Mouse (Mus musculus): ENCODE measurements around the gene Hs2st1. TPM values are rescaled to one million over a fixed set of nuclear protein-coding genes. Genes with fewer than 3 reads are reported as not detected.
A peak's percentile ranks its signal among the peaks of the same experiment; 100 is the strongest.

The Hs2st1 gene
- total RNA-seq, 1 experiment from 2014 or later, result 5.1 TPM

DNA sequence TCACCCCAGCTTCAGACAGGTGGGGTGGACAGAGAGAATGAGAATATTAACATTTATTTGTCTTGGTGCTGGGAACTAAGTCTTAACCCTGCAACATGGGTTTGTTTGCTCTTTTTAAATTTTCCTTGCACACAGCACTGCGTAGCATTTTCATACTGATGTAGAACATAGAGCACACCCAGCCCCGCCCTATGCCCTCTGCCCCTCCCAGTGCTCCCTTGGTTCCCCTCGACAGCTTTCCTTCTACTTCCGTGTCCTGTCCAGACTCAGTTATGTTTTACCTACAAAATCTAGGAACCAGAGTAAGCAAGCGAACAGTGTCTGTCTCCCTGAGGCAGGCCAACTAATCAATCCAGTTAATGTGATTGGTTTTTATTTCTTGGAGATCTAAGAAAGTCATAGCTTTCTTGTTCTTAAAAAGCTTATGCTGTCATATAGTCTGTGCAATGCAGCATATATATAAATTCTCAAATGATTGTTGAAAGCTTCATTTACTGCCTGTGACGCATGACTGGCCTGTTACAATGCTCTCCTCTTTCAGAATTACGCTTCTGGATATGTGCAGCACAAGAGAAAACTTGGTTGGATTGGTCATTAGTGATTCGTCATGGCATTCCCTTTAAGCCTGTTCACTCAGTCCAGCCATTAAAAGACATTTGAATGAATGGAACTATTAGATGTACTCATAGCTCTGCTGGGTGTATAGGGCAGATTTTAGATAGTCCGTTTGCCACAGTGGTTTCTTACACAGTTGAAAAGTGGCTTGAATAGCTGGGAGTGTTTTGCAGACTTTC is 23.2 kb upstream of the Hs2st1 start:
- ATAC-seq (replicated peaks; ENCODE audit: insufficient number of reproducible peaks, low FRiP score, low TSS enrichment, poor library complexity, severe bottlenecking), result no peak

DNA sequence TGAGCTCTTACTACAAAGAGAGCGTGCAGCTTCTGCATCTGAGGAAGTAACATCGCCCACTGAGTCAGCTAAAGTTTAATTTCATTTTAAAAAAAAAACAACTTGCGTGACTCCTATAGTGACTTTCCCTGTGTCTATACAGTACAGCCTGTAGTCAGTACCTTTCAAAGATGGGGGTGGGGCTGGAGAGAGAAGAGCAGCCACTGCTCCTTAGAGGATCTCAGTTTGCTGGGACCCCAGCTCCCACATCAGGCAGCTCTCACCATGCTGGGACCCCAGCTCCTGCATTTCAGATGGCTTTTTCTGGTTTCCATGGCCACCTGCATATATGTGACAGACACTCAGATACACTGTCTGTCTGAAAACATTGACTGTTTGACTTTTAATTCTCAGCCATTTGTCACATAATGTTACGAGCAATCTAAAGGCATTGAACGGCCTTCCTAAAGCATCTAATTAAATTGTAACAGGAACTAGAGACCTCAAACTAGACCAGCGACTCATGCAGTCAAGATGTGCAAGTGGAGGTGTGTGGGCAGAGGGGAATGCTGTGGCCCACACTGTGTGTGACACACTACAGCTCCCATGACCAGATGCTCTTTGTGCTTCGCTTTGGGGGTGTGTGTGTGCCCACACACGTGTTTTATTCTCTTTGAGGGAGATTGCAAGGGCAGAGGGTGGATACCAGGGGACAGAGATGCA is 19.4 kb upstream of the Hs2st1 start:
- ATAC-seq (replicated peaks; ENCODE audit: insufficient number of reproducible peaks, low FRiP score, low TSS enrichment, poor library complexity, severe bottlenecking), result no peak

DNA sequence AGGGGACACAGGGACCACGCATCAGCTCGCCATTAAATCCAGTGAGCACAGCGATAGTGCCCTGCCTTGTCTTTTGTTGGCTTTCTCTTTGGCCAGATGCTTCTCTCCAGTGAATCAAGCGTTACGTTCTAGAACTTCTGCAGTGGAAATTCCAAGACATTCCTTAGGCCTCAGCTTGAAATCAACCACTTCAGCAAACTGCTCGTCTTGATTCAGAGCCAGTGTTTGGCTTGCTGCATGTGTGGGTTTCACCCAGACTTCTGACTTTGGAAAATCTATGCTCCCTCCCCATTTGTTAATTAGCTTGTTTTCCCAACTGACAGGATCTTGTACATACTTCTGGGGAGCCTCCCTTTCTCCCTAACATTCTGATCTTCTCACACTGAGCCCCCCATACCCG is 16.8 kb upstream of the Hs2st1 start:
- no peak for ATAC-seq (replicated peaks; ENCODE audit: insufficient number of reproducible peaks, low FRiP score, low TSS enrichment, poor library complexity, severe bottlenecking)

DNA sequence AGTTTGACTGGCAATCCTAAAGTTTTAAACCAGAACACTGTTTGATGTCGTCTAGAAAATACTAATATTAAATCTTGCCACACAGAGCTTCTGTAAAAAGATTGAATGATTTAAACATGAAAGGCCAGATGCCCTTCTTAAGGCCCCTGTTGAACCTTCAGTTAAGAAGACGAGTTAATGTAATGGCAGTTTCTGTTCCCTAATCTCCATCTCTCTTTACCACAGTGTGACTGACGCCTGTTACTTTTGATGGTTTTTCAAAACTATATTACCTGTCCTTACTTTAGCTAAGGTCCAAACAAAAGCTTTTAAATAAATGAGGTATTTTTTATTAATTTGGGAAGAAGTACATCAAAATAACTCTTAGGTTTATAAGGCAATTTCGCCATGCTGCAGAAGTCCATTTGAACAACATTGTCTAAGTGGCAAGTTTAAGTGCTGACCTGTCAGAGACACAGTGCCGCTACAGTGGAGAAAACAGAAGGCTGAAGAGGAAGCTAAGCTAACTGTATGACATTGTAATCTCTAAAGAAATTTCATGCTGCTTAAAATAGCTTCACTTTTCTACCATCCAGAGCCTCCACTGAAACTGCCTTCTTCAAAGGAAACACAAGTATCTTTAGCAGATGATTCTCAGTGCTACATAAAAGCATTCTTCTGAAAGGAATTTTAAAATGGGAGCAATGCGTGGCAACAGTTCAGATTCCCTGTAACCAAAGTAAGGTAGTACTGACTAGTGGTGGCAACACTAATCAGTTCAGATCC is 15.0 kb upstream of the Hs2st1 start:
- peak; percentile 27; the same call in 1 of the 2 replicates for ATAC-seq (replicated peaks; ENCODE audit: insufficient number of reproducible peaks, low FRiP score, low TSS enrichment, poor library complexity, severe bottlenecking)

DNA sequence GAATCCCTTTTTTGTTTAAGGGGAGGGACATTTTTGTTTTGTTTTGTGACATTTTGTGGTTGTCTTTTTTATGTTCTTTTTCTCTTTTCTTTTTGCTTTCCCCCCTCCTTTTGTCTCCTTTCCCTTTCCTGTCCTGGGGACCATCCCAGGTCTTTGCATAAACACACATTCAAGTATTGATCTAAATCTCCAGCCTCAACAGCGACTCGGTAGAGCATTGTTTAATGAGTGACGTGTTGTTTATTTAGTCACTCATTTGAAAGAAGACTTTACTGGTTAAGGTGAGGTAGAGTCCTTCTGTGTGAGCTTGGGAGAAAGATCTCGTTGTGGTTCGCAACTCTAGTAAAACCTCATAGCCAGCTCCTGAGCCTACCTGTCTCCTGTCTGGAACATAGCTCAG is 13.8 kb upstream of the Hs2st1 start:
- no peak for ATAC-seq (replicated peaks; ENCODE audit: insufficient number of reproducible peaks, low FRiP score, low TSS enrichment, poor library complexity, severe bottlenecking)

DNA sequence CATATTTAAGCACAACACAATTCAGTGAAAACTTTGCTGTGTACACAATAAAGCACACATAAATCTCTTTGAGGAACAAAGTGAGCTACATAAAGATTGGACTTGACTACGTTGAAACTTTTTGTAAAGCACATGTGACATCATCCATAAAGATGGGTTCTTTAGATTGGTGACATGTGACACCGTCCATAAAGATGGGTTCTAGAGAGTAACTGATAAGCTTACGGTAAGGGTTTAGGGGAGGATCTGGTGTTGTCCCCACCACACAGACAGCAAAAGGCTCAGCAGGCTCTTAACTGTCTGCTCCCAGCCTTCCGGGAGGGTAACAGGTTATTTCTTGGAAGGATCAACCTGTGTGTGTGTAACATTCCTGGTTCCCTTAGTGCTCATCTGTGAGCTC is 12.3 kb upstream of the Hs2st1 start:
- ATAC-seq (replicated peaks; ENCODE audit: insufficient number of reproducible peaks, low FRiP score, low TSS enrichment, poor library complexity, severe bottlenecking), result no peak

DNA sequence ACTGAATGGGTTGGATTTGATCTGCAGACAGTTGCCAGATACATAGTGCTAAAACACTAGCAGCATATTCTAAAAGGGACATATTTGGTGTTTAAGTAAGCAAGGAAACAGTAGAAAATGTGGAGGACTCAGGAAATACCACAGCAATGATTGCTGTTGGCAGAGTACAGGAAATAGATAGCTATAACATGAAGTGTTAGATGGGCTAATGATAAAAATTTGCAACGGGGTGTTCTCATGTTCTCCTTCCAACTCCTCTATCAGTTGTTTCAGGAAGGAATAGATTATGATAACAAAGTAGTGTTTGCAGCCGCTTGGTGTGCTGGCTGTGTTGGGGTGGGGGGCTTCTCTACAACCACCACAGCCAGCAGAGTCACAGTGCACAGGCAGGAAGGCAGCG is 11.9 kb upstream of the Hs2st1 start:
- no peak for ATAC-seq (replicated peaks; ENCODE audit: insufficient number of reproducible peaks, low FRiP score, low TSS enrichment, poor library complexity, severe bottlenecking)

DNA sequence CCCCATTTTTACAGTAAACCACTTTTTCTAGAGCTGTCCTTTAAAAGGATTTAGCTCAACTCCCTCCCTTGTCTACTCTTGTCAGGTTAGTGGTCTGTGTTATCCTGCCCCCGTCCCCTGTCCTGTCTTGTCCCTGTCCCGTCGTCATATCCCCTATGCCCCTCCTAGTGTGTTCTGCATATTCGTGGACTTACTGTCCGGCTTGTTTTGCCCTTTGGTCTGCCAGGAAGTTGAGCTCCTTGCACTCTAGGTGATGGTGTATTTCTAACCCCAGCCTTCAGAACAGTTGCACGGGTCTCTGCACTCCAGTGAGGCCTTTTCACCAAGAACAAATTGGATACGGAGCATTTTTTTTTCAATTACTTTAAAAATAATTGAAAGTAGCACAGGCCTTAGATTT is 10.3 kb upstream of the Hs2st1 start:
- no peak for ATAC-seq (replicated peaks; ENCODE audit: insufficient number of reproducible peaks, low FRiP score, low TSS enrichment, poor library complexity, severe bottlenecking)

DNA sequence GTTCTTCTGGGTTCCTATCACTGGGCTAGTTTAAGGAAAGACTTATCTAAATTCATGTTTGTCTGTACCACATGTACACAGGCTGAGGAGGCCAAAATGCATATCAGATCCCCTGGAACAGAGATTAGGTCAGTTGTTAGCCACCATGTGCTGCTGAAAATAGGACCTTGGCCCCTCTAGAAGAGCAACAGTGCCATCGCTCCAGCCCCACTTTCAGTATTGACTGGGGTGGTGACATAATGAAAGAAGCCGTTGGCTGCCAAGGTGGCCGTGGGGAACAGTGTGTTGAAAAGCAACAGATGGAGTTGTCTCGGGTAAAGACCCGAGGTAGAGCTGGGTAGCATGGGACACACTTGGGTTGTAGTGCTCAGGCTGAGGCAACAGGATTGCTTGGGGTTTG is 9.8 kb upstream of the Hs2st1 start:
- no peak for ATAC-seq (replicated peaks; ENCODE audit: insufficient number of reproducible peaks, low FRiP score, low TSS enrichment, poor library complexity, severe bottlenecking)

DNA sequence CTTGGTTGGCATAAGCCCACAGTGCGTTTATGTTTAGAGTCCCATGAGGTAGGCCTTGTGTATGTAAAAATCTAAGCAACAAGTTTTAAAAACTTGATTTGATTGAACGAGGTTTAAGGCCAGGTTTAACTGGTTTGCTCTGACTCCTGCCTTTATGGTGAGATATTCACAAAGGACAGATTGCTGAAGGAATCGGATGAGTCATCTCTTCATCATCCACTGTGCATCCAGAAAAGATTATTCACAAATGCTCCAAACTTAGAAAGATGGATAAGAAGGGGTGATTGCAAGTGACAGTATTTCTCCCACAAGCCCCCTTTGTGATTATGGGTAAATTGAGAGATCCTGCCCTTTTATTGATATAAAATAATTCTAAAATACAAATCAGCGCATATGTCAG is 8.9 kb upstream of the Hs2st1 start:
- no peak for ATAC-seq (replicated peaks; ENCODE audit: insufficient number of reproducible peaks, low FRiP score, low TSS enrichment, poor library complexity, severe bottlenecking)

DNA sequence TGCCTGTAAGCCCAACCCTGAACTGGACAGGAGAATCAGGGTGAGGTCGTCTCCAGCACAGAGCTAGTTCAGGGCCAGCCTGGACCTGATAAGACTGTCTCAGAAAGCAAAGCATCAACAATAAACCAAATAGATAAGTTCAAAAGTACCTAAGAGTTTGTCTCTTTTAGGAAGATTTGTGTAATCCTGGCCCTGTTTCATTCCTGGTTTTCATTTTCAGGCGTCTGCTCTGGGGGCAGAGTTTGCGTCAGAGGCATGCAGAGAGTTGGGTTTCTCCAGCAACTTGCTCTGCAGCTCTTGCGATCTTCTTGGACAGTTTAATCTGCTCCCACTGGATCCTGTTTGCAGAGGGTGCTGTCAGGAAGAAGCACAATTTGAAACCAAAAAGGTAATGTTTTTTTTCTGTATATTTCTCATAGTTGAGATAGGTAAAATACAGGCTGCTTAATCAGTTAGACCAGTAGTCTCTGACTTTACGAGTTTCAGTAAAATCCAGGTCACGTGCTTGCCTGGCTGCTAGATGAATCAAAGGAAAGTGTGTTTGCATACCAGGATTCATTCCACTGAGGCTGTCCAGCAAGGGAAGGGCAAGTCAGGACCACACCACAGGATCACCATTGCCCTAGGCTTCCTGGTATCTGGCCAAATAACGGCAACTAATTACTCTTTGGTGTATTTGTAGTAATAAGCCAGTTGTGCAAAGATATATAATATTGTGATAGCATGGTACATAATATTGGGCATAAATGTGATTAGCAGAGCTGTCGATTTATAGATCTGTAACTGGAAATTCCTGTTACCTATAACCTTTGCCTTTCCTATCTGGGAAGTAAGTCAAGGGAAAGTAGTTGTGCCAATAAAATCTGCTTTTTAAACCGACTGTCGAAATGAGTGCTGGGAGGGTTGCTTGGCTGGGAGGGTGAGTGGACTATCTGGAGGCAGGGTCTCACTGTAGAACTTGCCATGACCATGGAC is 7.7 kb upstream of the Hs2st1 start:
- ATAC-seq (replicated peaks; ENCODE audit: insufficient number of reproducible peaks, low FRiP score, low TSS enrichment, poor library complexity, severe bottlenecking), result no peak

DNA sequence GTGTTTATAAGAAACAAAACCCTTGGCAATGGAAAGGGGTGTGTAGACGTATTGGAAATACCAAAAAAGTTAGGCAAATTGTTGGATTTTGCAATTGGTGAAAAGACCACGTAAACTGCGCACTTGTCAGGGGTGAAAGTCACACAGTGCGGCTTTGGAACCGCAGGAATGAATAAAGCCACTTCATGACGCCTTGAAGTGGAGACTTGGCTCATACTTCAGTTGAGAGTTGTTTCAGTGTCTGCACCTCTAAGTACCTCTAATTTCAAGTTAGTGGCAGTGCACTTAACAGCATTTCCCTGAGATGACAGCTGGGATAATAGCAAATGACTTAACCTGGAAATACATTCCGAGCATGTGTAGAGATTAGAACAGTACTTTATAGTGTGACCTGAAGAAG is 4.3 kb upstream of the Hs2st1 start:
- no peak for ATAC-seq (replicated peaks; ENCODE audit: insufficient number of reproducible peaks, low FRiP score, low TSS enrichment, poor library complexity, severe bottlenecking)

DNA sequence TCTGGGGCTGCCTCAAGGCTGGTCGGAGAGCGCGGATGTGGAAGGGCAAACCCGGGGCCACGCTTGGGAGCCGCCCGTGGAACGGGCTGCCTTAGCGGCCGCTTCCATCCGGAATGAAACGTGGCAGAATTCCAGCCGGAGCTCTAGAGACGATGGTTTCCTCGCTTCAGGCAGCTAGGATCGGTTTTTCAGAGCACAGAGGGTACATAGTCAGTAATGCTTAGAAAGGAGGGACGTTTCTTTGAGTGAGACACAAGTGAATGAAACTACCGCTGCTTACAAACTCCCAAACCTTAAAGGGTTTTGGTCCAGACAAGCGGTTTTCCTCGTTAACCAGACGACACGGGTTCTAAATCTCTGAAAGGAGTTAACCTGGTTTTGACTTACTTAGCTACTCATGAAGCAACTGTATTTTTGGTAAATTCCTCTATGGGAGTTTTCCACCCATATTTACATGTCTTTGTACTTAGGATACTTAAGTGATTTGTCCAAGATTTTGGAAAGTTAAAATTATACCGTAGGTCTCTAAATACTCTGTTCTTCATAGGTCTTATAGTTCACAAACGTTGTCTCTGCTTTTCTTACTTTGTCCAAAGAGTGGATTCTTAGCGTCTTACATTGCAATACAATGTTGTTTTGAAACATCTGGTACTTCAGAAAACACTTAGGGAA is 971 bp upstream of the Hs2st1 start:
- no peak for ATAC-seq (replicated peaks; ENCODE audit: insufficient number of reproducible peaks, low FRiP score, low TSS enrichment, poor library complexity, severe bottlenecking)

DNA sequence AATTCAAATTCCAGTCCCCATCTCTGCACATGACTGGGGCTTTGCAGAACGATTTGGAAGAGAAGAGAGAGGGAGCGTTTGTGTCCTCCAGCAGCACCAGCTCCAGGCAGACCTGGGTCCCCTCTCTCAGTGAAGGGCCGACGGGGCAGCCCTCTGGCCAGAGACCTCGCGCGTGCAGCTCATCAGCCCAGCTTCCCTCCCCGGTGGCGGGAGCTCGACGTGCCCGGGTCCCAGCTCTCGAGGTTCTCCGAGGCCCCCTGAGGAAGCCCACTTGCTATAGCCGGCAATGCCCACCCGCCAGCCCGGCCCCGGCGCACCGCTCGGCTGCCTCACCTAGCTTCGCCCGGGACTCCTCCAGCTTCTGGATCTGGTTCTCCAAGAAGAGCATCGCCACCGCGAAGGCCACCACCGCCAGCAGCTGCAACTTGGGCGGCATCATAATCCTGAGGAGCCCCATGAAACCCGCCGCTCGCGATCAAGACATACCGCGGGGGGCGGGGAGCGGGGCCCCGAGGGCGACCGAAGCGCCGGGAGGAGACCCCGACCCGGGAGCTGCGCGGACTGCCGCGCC is 495 bp downstream of the Hs2st1 start:
- ATAC-seq (replicated peaks; ENCODE audit: insufficient number of reproducible peaks, low FRiP score, low TSS enrichment, poor library complexity, severe bottlenecking), result no peak

DNA sequence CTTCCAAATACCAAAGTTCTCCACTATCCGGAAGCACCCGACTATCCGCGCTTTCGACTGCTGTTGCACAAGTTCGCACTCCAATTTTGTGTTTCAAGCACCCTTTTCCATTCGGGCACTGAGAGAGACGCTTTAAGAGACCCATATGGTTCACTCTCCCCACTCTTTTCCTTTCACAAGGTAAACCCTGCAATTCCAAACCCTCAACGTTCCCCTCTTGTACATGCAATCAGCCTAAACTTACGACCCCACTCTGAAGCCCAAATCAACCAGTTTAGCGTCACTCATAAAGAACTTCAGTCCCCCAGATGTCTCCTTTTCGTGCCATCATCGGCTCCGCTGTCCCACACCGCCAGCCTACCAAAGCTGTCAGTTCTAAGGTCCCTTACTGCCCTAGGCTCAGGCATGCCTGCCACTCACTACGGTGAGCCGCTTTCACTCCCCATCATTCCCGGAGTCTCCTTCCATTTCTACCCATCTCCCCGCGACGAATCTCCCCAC is 1.1 kb downstream of the Hs2st1 start:
- ATAC-seq (replicated peaks; ENCODE audit: insufficient number of reproducible peaks, low FRiP score, low TSS enrichment, poor library complexity, severe bottlenecking), result no peak; the same call in 1 of the 2 replicates

DNA sequence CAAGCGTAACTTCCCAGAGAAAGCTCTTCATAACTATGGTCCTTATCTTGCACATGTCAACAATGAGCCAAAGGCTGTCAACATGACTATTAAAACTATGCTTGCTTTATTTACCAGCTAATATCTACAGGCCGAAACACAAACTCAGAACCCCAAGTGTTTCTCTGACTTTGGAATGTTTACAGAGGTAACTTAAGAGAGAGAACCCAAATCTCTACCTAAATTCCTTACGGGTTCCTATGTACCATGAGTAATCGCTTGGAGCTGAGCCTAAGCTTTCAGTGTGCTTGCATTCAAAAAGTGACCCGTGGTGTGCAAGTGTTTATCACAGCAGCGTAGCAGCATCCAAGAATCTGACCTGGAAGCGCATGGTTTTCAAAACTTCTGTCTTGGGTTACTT is 4.8 kb downstream of the Hs2st1 start:
- ATAC-seq (replicated peaks; ENCODE audit: insufficient number of reproducible peaks, low FRiP score, low TSS enrichment, poor library complexity, severe bottlenecking), result no peak

DNA sequence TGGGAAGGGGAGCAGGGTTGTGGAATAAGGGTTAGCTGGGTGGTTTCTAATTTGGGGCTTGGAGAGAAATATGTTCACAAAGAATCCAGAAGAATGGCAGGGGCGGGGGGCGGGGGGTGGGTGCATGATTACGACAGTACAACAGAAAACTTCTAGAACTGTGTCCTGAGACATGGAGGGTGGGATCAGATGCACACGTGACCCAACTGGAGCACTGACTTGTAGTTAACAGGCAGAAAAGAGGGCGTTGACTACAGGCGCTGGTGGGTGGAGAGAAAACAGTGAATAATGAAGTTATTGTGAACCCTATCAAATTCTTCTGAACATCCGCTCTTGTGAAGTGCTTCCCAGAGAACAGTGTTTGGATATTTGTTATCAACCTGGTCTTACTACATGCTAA is 6.1 kb downstream of the Hs2st1 start:
- ATAC-seq (replicated peaks; ENCODE audit: insufficient number of reproducible peaks, low FRiP score, low TSS enrichment, poor library complexity, severe bottlenecking), result no peak

Measured in monocyte, adult 5-6 weeks (primary cell).